Mouse (Mus musculus) spleen, adult 2 months (tissue): ENCODE measurements around the gene Alg9. TPM values are rescaled to one million over a fixed set of nuclear protein-coding genes. Genes with fewer than 3 reads are reported as not detected.
A peak's percentile ranks its signal among the peaks of the same experiment; 100 is the strongest.
"Not testable (repeated sequence)": the region's sequence is repeated elsewhere in the genome, so short reads cannot be mapped to it uniquely, and the experiment has no call there.

Source experiments
- DNase-seq, 2 experiments: peaks; one replicate each; pipeline versions ENCODE4 v3.0.0 to v3.0.0-alpha.2; 2012 to 2021; ENCODE audit warnings: low spot score in 2 of 2, low read depth in 1 of 2
- H3K27ac ChIP-seq: fragments of 200-500 bp; 2 replicates; pipeline ENCODE4 v1.5.1; 2012; ENCODE audit warnings: low read length, inconsistent platforms; ENCODE audit not compliant: insufficient read depth
- H3K27me3 ChIP-seq: fragments of 200-500 bp; 2 replicates; pipeline ENCODE4 v1.6.1; 2012; ENCODE audit warnings: mild to moderate bottlenecking, moderate library complexity, low read length, inconsistent platforms; ENCODE audit not compliant: control insufficient read depth, insufficient read depth
- H3K36me3 ChIP-seq: fragments of 200-500 bp; 2 replicates; pipeline ENCODE4 v1.6.1; 2012; ENCODE audit warnings: mild to moderate bottlenecking, low read length, inconsistent platforms; ENCODE audit not compliant: control insufficient read depth, insufficient read depth
- H3K4me1 ChIP-seq: fragments of 200-500 bp; 2 replicates; pipeline ENCODE4 v1.6.1; 2011; ENCODE audit warnings: inconsistent platforms; ENCODE audit not compliant: control insufficient read depth, insufficient read depth, insufficient read length
- H3K4me3 ChIP-seq: fragments of 200-500 bp; 2 replicates; pipeline ENCODE4 v1.5.1; 2011; ENCODE audit warnings: mild to moderate bottlenecking, inconsistent platforms; ENCODE audit not compliant: insufficient read depth, insufficient read length; ENCODE audit errors: extremely low read depth
- CTCF ChIP-seq: fragments of 200-500 bp; IDR thresholded peaks from 2 replicates; pipeline ENCODE4 v1.5.1; 2011; ENCODE audit warnings: mild to moderate bottlenecking, inconsistent platforms; ENCODE audit not compliant: insufficient read depth, insufficient read length, insufficient replicate concordance; ENCODE audit errors: extremely low read depth
- POLR2A ChIP-seq: fragments of 200-500 bp; IDR thresholded peaks from 2 replicates; pipeline ENCODE4 v1.6.1; 2011; ENCODE audit warnings: low read depth, low read length, inconsistent platforms
- WGBS: fragments of 180-500 bp; shearing (Covaris S2); methylation state at CpG from one replicate; pipeline ENCODE4 v1.1.7; 2018; 5-methylcytosine and 5-hydroxymethylcytosine counted together
- polyA plus RNA-seq: library from polyadenylated mRNA; depleted of rRNA; stranded (reverse); fragments of >200 nt; gene quantifications from 2 replicates; pipeline ENCODE4 v1.2.3, GENCODE M21; 2012

The Alg9 gene
- polyA plus RNA-seq, 1 experiment = 10.4 TPM

DNA sequence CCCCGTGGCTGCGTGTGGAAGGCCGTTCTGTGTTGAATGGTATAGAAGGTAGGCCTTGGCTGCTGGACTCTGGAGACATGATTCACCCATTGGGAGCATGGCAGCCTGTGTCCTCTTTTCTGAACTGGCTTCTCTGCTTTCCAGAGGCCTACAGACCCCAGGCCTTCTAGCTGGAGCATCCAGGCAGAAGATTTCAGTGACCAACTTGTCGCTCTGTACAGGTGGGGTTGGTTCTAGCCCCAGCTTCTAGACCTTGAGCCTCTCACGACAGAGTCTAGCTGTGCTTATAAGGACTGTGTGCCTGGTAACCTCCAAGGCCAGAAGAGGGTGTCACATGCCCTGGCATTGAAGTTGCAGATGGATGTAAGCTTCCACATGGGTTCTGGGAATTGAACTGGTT is 56.7 kb downstream of the Alg9 start:
- H3K36me3 ChIP-seq = peaks cover 3% of the 10 kb centered on the region
- no peak for TF ChIP-seq POLR2A
- TF ChIP-seq CTCF = no peak
- no peak overlapping the region for H3K27ac ChIP-seq
- no peaks in the 10 kb centered on the region for H3K27me3 ChIP-seq
- H3K4me3 ChIP-seq = no peak overlapping the region
- no peak for DNase-seq
- peaks cover 9% of the 10 kb centered on the region; the same call in 1 of the 2 replicates for H3K4me1 ChIP-seq
- WGBS = 96% methylated on average over 5 of the region's 5 CpGs

DNA sequence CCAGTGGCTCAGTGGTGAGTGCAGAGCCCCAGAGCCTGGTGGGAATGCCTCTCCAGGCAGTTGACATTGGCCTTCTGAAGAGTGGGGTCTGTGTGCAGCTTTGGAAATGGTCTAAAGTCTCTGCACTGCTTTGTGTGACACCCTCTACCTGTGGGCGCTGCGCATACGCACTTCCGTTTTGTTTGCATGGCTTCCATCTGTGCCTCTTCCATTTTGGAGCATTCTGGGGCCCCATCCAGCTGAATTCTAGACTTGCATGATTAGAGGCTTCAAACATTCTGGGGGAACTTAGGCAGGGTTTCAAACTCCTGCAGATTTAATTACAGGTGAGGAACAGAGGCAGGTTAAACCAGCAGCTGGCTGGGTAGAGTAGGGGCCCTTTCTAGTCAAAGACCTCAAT is 57.3 kb downstream of the Alg9 start:
- no peak overlapping the region for H3K27ac ChIP-seq
- peaks cover 9% of the 10 kb centered on the region; the same call in 1 of the 2 replicates for H3K4me1 ChIP-seq
- H3K27me3 ChIP-seq = no peaks in the 10 kb centered on the region
- TF ChIP-seq CTCF (no peak), POLR2A (no peak)
- DNase-seq = no peak
- over 99% methylated on average over 4 of the region's 4 CpGs for WGBS
- no peak overlapping the region for H3K4me3 ChIP-seq
- H3K36me3 ChIP-seq = peaks cover 3% of the 10 kb centered on the region

GRCm38 (mm10) chr9:50832582-50832981 is 57.8 kb downstream of the Alg9 start:
- not testable (repeated sequence) for H3K4me1 ChIP-seq, H3K27me3 ChIP-seq, H3K27ac ChIP-seq, DNase-seq, H3K4me3 ChIP-seq, H3K36me3 ChIP-seq
- 92% methylated on average over 2 of the region's 2 CpGs for WGBS

DNA sequence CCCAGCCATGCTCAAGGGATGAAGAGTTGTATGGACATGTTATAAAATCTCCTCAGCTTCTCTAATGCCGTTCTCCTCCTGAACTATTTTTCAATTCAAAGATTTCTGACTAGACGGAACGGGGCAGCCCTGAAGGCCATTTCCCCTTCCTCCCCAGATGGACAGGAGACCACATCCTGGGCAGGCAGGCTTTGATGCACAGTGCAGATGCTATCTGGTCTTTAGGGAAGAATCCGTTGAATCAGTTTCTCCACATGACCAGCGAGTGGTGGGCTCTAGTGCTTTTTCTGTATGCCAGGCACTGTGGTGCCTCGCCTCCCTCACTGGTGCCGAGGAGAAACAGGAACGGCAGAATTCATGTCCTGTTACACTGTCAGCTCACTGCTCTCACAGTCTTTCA is 59.0 kb downstream of the Alg9 start:
- Histone ChIP-seq H3K4me3 (no peak overlapping the region), H3K36me3 (peaks cover 3% of the 10 kb centered on the region), H3K27me3 (no peaks in the 10 kb centered on the region), H3K4me1 (peaks cover 9% of the 10 kb centered on the region; the same call in 1 of the 2 replicates), H3K27ac (no peak overlapping the region)
- no peak for DNase-seq
- WGBS = 23% methylated on average over 8 of the region's 8 CpGs
- TF ChIP-seq CTCF = no peak
- no peak for TF ChIP-seq POLR2A

- 87% methylated on average over 10 of the region's 10 CpGs for WGBS
- Histone ChIP-seq H3K27me3 (no peaks in the 10 kb centered on the region), H3K4me1 (peaks cover 9% of the 10 kb centered on the region; the same call in 1 of the 2 replicates), H3K36me3 (peaks cover 1% of the 10 kb centered on the region), H3K4me3 (no peak overlapping the region), H3K27ac (no peak overlapping the region)
- TF ChIP-seq CTCF (no peak), POLR2A (no peak)
- no peak for DNase-seq
Measured at GRCm38 (mm10) chr9:50835068-50835705, 60.4 kb downstream of the Alg9 start.

- no peak for TF ChIP-seq POLR2A
- TF ChIP-seq CTCF = no peak
- Histone ChIP-seq H3K27me3 (no peaks in the 10 kb centered on the region), H3K27ac (no peak overlapping the region), H3K4me1 (peaks cover 9% of the 10 kb centered on the region; the same call in 1 of the 2 replicates), H3K4me3 (no peak overlapping the region), H3K36me3 (no peaks in the 10 kb centered on the region)
- DNase-seq = no peak
- WGBS = 63% methylated on average over 4 of the region's 4 CpGs
Measured at GRCm38 (mm10) chr9:50836097-50836496, 61.3 kb downstream of the Alg9 start.

- TF ChIP-seq CTCF (no peak), POLR2A (no peak)
- Histone ChIP-seq H3K4me1 (peaks cover 2% of the 10 kb centered on the region; the same call in 1 of the 2 replicates), H3K36me3 (no peaks in the 10 kb centered on the region; the same call in 1 of the 2 replicates), H3K27me3 (no peaks in the 10 kb centered on the region), H3K4me3 (peak overlapping the region; percentile 54), H3K27ac (peak overlapping the region; percentile 61)
- WGBS = 19% methylated on average over 13 of the region's 13 CpGs
- DNase-seq = no peak
Measured at GRCm38 (mm10) chr9:50841079-50841789, 66.4 kb downstream of the Alg9 start.
